Mouse (Mus musculus) 416B (cell line): ENCODE measurements around the gene Ada.
"Not testable (repeated sequence)": the region's sequence is repeated elsewhere in the genome, so short reads cannot be mapped to it uniquely, and the experiment has no call there.

Experiments
- DNase-seq: peaks from one replicate; pipeline ENCODE4 v3.0.0; 2011; ENCODE audit warnings: low read depth

Gene Ada

GRCm38 (mm10) chr2:163696763-163697162 lies 53.3 kb downstream of the Ada start:
- DNase-seq, result no peak

DNA sequence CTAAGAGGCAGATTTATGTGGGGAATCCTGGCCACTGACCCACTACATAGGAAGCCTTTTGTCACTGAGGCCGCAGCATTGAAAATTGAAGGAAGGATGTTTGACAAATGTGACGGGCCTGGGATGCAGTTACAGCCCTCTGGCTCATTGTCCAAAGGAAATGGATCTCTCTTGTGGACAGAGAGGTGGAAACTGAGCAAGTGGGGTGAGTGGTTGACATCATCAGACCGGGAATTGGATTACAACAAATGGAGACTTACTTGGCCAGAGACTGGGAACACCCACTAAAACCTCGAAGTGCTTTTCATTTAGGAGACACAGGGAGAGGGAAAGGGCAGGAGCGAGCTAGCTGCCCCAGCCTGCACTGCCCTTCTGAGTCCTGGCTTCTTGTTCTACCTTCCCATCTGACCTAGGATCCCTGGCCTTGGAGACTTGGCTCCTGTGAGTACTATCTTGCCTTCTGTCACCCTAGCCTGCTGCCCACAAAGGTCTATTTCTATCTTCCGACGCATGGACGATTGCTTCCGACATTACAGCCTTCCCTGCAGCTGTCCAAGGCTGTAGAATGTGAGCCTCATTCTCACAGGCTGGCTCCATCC lies 56.2 kb downstream of the Ada start:
- no peak for DNase-seq

- DNase-seq, result no peak
Observed at GRCm38 (mm10) chr2:163692873-163693612, 57.0 kb downstream of the Ada start.

- no peak for DNase-seq
Observed at GRCm38 (mm10) chr2:163691846-163692605, 58.0 kb downstream of the Ada start.

DNA sequence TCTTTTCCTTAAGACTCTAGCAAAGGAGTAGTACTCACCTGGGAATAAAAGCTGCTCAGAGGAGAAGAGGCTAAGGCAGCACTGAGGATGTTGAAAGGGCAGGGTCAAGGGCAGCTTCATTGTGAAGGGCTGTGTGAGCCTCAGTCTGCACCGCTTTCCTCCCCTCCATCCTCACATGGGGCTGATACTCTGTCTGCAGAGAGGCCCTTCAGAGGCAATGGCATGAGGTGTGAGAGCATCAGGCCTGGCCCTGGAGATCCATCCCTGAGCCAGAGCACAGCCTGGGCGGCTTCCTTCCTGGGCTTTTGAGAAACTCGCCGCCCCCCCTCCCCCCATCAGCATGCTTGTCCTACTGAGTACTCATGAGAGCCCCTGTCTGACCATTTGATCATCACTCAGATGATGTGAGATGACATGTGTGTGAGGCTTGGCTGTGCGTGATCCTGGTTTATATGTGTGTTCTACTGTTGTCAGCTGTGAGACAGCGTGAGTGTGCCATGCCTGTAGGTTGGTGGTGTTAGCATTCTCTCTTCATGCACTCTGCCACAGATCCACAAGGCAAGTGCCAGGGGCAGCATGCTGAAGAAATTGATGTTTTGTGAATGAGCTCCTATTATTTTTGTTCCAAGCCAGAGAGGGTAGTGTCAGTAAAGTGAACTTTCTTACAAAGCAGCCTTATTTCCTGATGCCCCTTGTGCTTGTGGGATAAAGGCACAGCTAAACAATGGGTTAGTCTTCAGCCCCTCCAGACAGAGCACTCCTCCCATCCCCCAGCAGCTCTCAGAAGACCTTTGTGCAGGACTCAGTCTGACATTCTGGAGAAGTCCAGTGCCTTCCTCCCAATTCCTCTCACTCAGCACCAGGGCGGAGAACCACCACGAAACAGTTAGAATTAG lies 59.4 kb downstream of the Ada start:
- no peak for DNase-seq

- DNase-seq, result no peak
Observed at GRCm38 (mm10) chr2:163689771-163690170, 60.3 kb downstream of the Ada start.

DNA sequence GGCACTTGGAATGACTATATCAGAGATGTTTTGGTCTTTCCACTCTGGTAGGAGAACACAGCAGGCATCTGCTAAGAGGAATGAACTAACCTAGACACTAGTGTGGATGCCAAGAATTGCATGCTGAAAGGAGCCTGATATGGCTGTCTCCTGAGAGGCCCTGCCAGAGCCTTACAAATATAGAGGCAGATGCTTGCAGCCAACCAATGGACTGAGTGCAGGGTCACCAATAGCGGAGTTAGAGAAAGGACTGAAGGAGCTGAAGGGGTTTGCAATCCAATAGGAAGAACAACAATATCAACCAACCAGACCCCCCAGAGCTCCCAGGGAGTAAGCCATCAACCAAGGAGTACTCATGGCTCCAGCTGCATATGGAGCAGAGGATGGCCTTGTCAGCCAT lies 61.7 kb downstream of the Ada start:
- not testable (repeated sequence) for DNase-seq

- DNase-seq, result no peak
Observed at GRCm38 (mm10) chr2:163686886-163687285, 63.2 kb downstream of the Ada start.

DNA sequence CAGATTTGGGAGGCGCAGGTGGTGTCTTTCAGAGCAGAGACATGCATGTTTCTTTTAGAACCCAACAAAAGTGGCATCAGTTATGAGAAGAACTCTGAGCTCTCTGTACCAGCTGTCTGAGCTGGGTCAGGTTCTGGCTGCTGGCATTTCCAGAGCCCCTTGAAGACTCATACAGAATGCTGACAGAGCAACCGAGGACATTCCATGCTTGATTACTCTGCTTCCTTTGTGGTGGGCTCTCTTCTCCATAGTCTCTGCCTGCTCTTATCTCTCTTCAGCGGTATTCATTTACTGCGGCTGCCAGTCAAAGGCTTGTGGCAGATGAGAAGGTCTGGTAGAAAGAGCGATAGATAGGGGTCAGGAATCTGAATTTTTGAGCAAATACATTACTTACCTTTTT lies 63.8 kb downstream of the Ada start:
- DNase-seq, result no peak

DNA sequence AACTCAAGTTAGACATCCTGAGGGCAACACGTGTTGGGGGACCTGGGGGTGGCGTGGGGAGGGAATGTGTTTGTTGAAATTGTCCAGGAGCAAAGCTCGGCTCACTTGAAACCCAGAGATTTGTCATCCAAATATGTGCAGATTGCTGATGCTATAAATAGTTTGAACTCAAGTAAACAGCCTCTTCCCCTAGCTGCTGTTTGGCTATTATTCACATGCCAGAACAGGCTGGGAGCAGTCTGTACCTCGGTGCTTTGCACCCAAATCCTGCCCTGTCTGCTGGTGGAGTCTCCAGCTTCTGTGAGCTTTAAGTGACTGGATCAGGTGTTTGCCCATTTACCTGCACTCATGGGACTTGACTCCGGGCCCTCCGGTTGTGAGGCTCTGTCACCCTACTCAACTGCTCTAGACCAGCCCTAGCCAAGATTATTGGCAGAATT lies 64.3 kb downstream of the Ada start:
- DNase-seq, result no peak

- DNase-seq, result no peak
Observed at GRCm38 (mm10) chr2:163685287-163685686, 64.8 kb downstream of the Ada start.

DNA sequence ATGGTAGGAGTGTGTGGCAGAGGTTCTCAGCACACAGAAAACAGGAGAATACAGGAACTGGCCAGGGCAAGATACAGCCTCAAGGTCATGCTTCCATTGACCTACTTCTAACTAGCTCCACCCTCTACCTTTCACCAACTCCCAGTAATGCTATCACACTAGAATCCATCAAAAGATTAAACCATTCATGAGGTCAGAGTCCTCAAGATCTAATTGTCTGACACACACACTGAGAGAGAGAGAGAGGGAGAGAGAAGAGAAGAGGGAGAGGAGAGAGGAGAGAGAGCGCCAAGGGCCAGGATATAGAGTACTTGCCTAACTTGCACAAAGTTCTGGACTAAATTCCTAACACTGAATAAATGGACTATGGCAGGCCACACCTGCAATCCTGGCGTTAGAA lies 67.7 kb downstream of the Ada start:
- no peak for DNase-seq

DNA sequence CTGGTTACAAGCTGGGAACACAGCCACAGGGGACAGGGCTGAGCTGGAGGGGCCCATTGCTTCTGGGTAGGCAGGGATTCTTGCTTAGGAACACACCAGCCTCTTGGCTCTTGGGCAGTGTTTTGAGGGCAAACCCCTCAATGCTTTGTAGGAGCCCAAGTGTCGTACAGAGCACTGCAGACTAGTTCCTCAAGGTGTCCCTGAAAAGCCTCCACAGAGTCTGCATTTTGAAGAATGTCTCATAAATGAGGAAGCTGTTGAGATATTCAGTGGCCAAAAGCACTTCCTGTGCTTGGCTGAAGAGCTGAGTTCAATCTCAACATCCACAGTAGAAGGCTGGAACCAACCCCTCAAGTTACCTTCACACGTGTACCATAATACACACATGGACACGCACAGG lies 73.3 kb downstream of the Ada start:
- DNase-seq, result peak; percentile 67
